Mouse (Mus musculus) kidney, adult 2 months (tissue): ENCODE data around the gene Scpep1. TPM values are rescaled to one million over a fixed set of nuclear protein-coding genes. Genes with fewer than 3 reads are reported as not detected.
"Not testable (repeated sequence)": the region's sequence is repeated elsewhere in the genome, so short reads cannot be mapped to it uniquely, and the experiment has no call there.

Experiments used
- DNase-seq: peaks from one replicate; pipeline ENCODE4 v3.0.0; 2021
- H3K27ac ChIP-seq: fragments of 200-500 bp; 2 replicates; pipeline ENCODE4 v1.5.1; 2012; ENCODE audit warnings: low read depth, low read length, control low read depth, inconsistent platforms; ENCODE audit not compliant: insufficient read depth
- H3K27me3 ChIP-seq: fragments of 200-500 bp; replicated peaks from 2 replicates; pipeline ENCODE4 v1.6.1; 2012; ENCODE audit warnings: mild to moderate bottlenecking, moderate library complexity, low read length, inconsistent platforms; ENCODE audit not compliant: control insufficient read depth, insufficient read depth
- H3K36me3 ChIP-seq: fragments of 200-500 bp; 2 replicates; pipeline ENCODE4 v1.6.1; 2012; ENCODE audit warnings: mild to moderate bottlenecking, moderate library complexity, low read length, inconsistent platforms; ENCODE audit not compliant: control insufficient read depth, insufficient read depth
- H3K4me1 ChIP-seq: fragments of 200-500 bp; 2 replicates; pipeline ENCODE4 v1.6.1; 2011; ENCODE audit warnings: low read length; ENCODE audit not compliant: control insufficient read depth, insufficient read depth
- H3K4me3 ChIP-seq: fragments of 200-500 bp; 2 replicates; pipeline ENCODE4 v1.5.1; 2011; ENCODE audit warnings: mild to moderate bottlenecking, low read depth, low read length, control low read depth; ENCODE audit not compliant: insufficient read depth
- CTCF ChIP-seq: fragments of 200-500 bp; conservative IDR thresholded peaks from 2 replicates; pipeline ENCODE4 v1.5.1; 2011; ENCODE audit warnings: low read depth, mild to moderate bottlenecking, control low read depth, low read length, moderate library complexity, mixed read lengths; ENCODE audit not compliant: insufficient read depth, insufficient read length
- POLR2A ChIP-seq: fragments of 200-500 bp; IDR thresholded peaks from one replicate; pipeline ENCODE4 v1.6.1; 2011; ENCODE audit warnings: low read depth, low read length, control low read depth
- WGBS: fragments of 180-500 bp; shearing (Covaris S2); methylation state at CpG from one replicate; pipeline ENCODE4 v1.1.7; 2018; 5-methylcytosine and 5-hydroxymethylcytosine counted together
- polyA plus RNA-seq: library from polyadenylated mRNA; depleted of rRNA; stranded (reverse); fragments of >200 nt; gene quantifications from 2 replicates; pipeline ENCODE4 v1.2.3, GENCODE M21; 2012

The Scpep1 gene
- polyA plus RNA-seq, 1 experiment: 74.1 TPM

DNA sequence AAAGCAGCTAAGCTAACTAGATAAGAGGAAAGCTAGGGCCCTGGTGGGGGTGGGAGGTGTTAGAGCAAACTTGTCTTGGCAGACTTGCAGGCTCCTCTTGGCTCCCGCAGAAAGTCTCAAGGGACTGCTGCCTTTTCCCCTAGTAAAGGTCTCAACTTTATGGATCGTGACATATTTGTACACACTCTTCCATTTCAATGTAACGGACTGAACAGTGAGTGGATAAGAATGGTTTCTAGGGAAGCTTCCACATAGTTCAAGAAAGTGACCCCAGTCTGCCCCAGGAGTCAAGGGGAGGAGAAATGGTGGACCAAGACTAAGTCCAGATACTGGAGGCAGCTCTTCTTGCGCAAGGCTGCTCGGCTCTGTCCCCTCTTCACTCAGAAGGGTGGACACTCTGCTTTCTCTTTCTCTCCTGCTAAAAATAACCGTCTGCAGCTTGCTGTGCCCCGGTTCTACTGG is 53.9 kb downstream of the Scpep1 start:
- no peaks in the 10 kb centered on the region for H3K27me3 ChIP-seq
- TF ChIP-seq POLR2A (no peak), CTCF (no peak)
- H3K4me3 ChIP-seq: no peak overlapping the region
- DNase-seq: peak; percentile 78
- peaks cover 27% of the 10 kb centered on the region; the same call in 1 of the 2 replicates for H3K4me1 ChIP-seq
- no peaks in the 10 kb centered on the region for H3K36me3 ChIP-seq
- peak overlapping the region; percentile 24; the same call in 1 of the 2 replicates for H3K27ac ChIP-seq
- WGBS: 36% methylated on average over 7 of the region's 7 CpGs

DNA sequence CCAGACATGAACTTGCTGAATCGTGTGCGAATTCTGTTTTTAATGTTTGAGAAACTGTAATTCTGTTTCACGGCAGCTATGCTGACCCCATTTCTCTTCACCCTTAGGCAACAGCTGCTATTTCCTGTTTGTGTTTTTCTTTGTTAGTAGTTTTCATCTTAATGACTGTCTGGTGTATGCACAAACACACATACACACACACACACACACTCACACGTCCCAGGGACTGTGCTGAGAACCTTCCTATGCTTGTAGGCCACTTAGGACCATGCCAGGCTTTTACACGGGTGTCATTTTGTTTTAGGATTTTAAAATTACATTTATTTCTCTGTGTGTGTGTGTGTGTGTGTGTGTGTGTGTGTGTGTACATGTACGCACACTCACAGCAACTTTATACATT is 55.7 kb downstream of the Scpep1 start:
- DNase-seq: peak; percentile 37
- no peak for TF ChIP-seq POLR2A
- no peaks in the 10 kb centered on the region for H3K27me3 ChIP-seq
- no peak overlapping the region for H3K4me3 ChIP-seq
- no peaks in the 10 kb centered on the region for H3K36me3 ChIP-seq
- no peak overlapping the region for H3K27ac ChIP-seq
- WGBS: 77% methylated on average over 6 of the region's 6 CpGs
- peaks cover 22% of the 10 kb centered on the region; the same call in 1 of the 2 replicates for H3K4me1 ChIP-seq

DNA sequence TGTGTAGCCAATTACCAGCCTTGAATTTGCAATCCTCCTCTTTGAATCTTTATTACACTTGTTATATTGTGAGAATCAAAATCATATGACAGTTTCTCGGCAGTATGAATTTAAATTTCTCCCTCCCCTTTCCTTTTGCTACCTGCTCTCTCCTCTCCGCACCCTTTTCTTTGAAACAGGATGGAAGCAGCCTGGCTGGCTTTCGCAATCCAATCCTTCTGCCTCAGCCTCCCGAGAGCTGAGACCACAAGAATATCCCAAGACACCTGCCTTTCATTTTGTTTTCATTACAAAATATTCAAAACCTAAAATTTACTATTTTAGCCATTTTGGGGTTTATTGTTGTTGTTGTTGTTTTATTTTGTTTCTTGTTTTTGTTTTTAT is 56.9 kb downstream of the Scpep1 start:
- no peaks in the 10 kb centered on the region for H3K36me3 ChIP-seq
- TF ChIP-seq POLR2A (no peak), CTCF (no peak)
- no peak overlapping the region for H3K4me3 ChIP-seq
- H3K27ac ChIP-seq: no peak overlapping the region
- H3K4me1 ChIP-seq: peaks cover 17% of the 10 kb centered on the region; the same call in 1 of the 2 replicates
- no peak for DNase-seq
- WGBS: 84% methylated on average over 4 of the region's 4 CpGs
- H3K27me3 ChIP-seq: no peaks in the 10 kb centered on the region

- WGBS: 56% methylated on average over 15 of the region's 15 CpGs
- Histone ChIP-seq H3K36me3 (no peaks in the 10 kb centered on the region), H3K4me1 (peaks cover 17% of the 10 kb centered on the region; the same call in 1 of the 2 replicates), H3K27ac (peak overlapping the region; percentile 67), H3K27me3 (no peaks in the 10 kb centered on the region), H3K4me3 (no peak overlapping the region)
- DNase-seq: peak; percentile 70
- no peak for TF ChIP-seq CTCF
- TF ChIP-seq POLR2A: no peak
Observed at GRCm38 (mm10) chr11:88897624-88898379, 57.5 kb downstream of the Scpep1 start.

DNA sequence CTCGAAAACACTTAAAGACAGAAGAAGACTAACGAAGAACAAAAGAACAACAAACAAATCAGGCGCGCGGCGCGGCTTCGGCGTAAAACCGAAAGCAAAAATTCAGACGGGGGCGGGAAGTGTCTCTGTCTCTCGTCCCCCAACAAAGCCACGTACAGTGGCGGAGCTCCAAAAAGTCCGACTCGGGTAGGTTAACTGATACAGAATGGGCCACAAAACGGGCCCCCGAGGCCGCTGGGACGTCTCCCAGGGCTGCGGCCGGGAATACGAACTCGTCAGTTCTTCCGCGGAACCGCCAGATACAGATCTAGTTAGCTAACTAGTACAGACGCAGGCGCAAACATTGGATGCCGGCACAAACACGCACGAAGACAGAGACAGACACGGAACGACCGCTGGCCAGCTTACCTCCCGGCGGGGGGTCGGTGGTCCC is 59.4 kb downstream of the Scpep1 start:
- not testable (repeated sequence) for H3K27ac ChIP-seq, H3K27me3 ChIP-seq, H3K4me1 ChIP-seq, H3K36me3 ChIP-seq
- peak overlapping the region; percentile 44 for H3K4me3 ChIP-seq
- DNase-seq: peak; percentile 46
- 22% methylated on average over 39 of the region's 39 CpGs for WGBS

GRCm38 (mm10) chr11:88895235-88895634 is 60.0 kb downstream of the Scpep1 start:
- H3K4me3 ChIP-seq, H3K27ac ChIP-seq, H3K4me1 ChIP-seq, H3K27me3 ChIP-seq, H3K36me3 ChIP-seq, DNase-seq: not testable (repeated sequence)
- 36% methylated on average over 16 of the region's 20 CpGs for WGBS

- not testable (repeated sequence) for H3K27me3 ChIP-seq
Observed at GRCm38 (mm10) chr11:88894279-88894678, 61.0 kb downstream of the Scpep1 start.

DNA sequence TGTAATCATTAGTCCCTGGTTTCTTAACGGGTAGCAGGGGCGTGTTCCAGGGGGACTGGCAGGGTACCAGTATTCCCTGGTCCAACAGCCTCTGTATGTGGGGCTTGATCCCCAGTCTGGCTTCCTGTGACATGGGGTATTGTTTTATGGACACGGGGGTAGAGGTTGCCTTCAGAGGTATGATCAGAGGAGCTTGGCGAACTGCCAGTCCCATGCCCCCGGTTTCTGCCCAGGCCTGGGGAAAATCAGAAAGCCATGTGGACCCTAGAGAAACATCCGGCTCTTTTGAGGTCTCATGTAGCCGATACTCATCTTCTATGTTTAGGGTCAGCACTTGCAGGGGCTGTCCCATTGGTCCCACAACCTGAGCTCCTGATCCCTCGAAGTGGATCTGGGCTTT is 61.8 kb downstream of the Scpep1 start:
- H3K4me1 ChIP-seq, DNase-seq, H3K27ac ChIP-seq, H3K4me3 ChIP-seq, H3K27me3 ChIP-seq, H3K36me3 ChIP-seq: not testable (repeated sequence)
- WGBS: 77% methylated on average over 3 of the region's 8 CpGs

More at GRCm38 (mm10) chr11:88894279-88894678, 61.0 kb downstream of the Scpep1 start:
- not testable (repeated sequence) for H3K36me3 ChIP-seq, H3K4me1 ChIP-seq, DNase-seq, H3K4me3 ChIP-seq, H3K27ac ChIP-seq
- 81% methylated on average over 12 of the region's 14 CpGs for WGBS

- not testable (repeated sequence) for DNase-seq
- whole genome bisulfite sequencing: 96% methylated on average over 23 of the region's 24 CpGs
Observed at GRCm38 (mm10) chr11:88892789-88893188, 62.5 kb downstream of the Scpep1 start.

DNA sequence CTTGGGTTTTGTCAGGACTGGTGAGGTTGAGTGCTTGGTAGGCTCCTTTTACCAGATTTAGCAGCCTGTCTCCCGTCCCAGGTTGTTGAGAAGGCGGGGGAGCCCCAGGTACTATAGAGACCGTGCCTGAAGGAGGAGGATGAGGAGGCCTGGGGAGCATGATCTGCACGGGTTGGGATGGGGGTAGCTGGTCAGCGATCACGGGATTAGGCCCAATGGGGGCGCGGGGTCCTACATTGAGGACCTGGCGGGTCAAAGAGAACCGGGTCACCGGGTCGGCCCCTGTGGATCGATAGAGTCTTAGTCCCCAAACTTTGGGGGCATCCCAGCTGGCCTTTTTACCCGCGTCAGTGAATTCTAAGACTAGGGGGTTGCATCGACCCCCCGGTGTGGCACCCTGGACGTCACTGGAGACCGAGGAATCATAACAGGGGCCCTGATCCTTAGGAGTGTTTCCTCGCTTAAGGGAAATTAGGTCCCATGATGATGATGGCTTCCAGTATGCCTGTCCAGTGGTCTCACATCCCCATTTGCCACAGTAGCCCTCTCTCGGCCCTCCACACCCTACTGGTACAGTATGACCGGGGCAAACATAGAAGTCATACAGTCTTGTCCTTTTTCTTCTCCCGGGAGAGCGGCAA is 63.2 kb downstream of the Scpep1 start:
- H3K4me3 ChIP-seq, H3K36me3 ChIP-seq, H3K27ac ChIP-seq, H3K4me1 ChIP-seq, H3K27me3 ChIP-seq: not testable (repeated sequence)
- peak; percentile 50 for DNase-seq
- WGBS: 96% methylated on average over 20 of the region's 24 CpGs

More at GRCm38 (mm10) chr11:88892789-88893188, 62.5 kb downstream of the Scpep1 start:
- H3K36me3 ChIP-seq, H3K27ac ChIP-seq, H3K4me3 ChIP-seq, H3K4me1 ChIP-seq, H3K27me3 ChIP-seq: not testable (repeated sequence)

DNA sequence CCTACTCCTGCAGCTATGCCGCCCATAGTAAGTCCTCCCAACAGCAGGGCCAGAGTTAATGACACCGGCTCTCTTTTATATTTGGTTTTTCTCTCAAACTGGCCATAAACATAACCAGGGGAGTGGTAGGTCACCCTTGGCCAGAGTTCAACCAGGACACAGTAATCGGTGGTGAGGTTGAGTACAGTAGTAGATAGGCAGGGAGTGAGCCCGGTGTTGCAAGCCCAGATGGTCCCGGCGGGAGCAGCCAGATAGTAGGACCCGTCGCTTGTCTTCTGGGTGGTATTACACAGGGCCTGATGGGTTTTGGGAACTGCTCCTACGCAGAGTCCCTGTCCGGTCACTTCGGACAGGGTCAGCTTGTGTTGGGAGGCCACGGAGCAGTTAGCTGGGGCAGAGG is 63.8 kb downstream of the Scpep1 start:
- H3K4me1 ChIP-seq, H3K36me3 ChIP-seq, H3K4me3 ChIP-seq, H3K27ac ChIP-seq, H3K27me3 ChIP-seq: not testable (repeated sequence)
- WGBS: 93% methylated on average over 12 of the region's 12 CpGs
- DNase-seq: peak; percentile 63
